Mouse (Mus musculus) stomach, embryonic 15.5 days (tissue): ENCODE measurements around the gene Bloc1s5. TPM values are rescaled to one million over a fixed set of nuclear protein-coding genes. Genes with fewer than 3 reads are reported as not detected.
A peak's percentile ranks its signal among the peaks of the same experiment; 100 is the strongest.
"Not testable (repeated sequence)": the region's sequence is repeated elsewhere in the genome, so short reads cannot be mapped to it uniquely, and the experiment has no call there.

Source experiments
- ATAC-seq: fragments of 200-750 bp; cut with Nextera tagmentation; 2 replicates; pipeline ENCODE4 v1.8.0; 2017; ENCODE audit warnings: low read depth, moderate number of reproducible peaks, moderate TSS enrichment; ENCODE audit not compliant: insufficient read depth, low FRiP score
- H3K27ac ChIP-seq: fragments of 300-500 bp; sonication (generic); 2 replicates; pipeline ENCODE4 v1.5.1; 2015; ENCODE audit warnings: mild to moderate bottlenecking, inconsistent platforms
- H3K27me3 ChIP-seq: fragments of 300-500 bp; sonication (generic); replicated peaks from 2 replicates; pipeline ENCODE4 v1.6.1; 2015; ENCODE audit warnings: inconsistent platforms
- H3K36me3 ChIP-seq: fragments of 300-500 bp; sonication (generic); 2 replicates; pipeline ENCODE4 v1.6.1; 2015; ENCODE audit warnings: inconsistent platforms
- H3K4me1 ChIP-seq: fragments of 300-500 bp; sonication (generic); 2 replicates; pipeline ENCODE4 v1.6.1; 2015; ENCODE audit warnings: inconsistent platforms
- H3K4me2 ChIP-seq: fragments of 300-500 bp; sonication (generic); 2 replicates; pipeline ENCODE4 v1.6.1; 2015; ENCODE audit warnings: mild to moderate bottlenecking, inconsistent platforms
- H3K4me3 ChIP-seq: fragments of 300-500 bp; sonication (generic); replicated peaks from 2 replicates; pipeline ENCODE4 v1.5.1; 2015; ENCODE audit warnings: inconsistent platforms
- H3K9ac ChIP-seq: fragments of 300-500 bp; sonication (generic); 2 replicates; pipeline ENCODE4 v1.6.1; 2015; ENCODE audit warnings: inconsistent platforms
- H3K9me3 ChIP-seq: fragments of 300-500 bp; sonication (generic); 2 replicates; pipeline ENCODE4 v1.6.1; 2016; ENCODE audit warnings: inconsistent platforms
- WGBS: fragments of 180-500 bp; shearing (Covaris S2); methylation state at CpG from one replicate; pipeline ENCODE4 v1.1.7; 2015; 5-methylcytosine and 5-hydroxymethylcytosine counted together
- polyA plus RNA-seq: library from polyadenylated mRNA; unstranded; fragments of >200 nt; fragmentation: Nextera tagmentation; extraction: Ambion mirVana; gene quantifications from 2 replicates; pipeline ENCODE4 v1.2.1, GENCODE M21; 2015

Bloc1s5 gene
- polyA plus RNA-seq: 15.5 and 17.2 TPM in 2 replicates

DNA sequence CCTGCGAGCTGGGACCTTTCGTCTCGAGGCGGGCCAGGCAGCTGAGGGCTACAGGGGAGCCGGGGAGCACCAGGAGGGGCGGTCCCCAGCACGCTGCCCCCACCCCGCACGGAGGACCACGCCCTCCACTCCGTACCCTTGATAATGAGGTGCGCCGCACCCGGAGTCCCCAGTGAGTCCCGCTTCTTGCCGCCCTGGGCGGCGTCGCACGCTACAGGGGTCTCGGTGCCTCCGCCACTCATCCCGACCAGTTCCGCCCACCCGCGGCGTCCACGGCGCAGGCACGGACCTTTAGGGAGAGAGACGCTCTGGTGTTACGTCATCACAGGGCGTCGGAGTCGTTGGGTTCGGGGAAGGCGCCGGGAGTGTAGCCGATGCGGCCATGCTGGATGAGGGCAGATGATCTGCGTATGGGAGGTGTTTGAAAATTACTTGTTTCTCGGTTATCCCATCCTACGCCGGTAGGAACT lies at the start of gene Bloc1s5:
TSS of gene Bloc1s5 (minus strand) at position 310 of the 470 bp plus-strand sequence.
- Histone ChIP-seq H3K9me3 (no peaks in the 10 kb centered on the region), H3K27me3 (no peaks in the 10 kb centered on the region), H3K4me1 (no peaks in the 10 kb centered on the region), H3K4me3 (peak within 1 kb of the TSS; percentile 78), H3K4me2 (peak within 1 kb of the TSS; percentile 76), H3K27ac (peak within 1 kb of the TSS; percentile 74), H3K36me3 (no peaks in the 10 kb centered on the region), H3K9ac (peak within 1 kb of the TSS; percentile 57; the same call in 1 of the 2 replicates)
- WGBS: under 1% methylated on average over 41 of the region's 44 CpGs
- peak; percentile 92 for ATAC-seq

- Histone ChIP-seq H3K9ac (no peak overlapping the region), H3K27me3 (no peaks in the 10 kb centered on the region), H3K4me1 (no peaks in the 10 kb centered on the region), H3K4me2 (no peak overlapping the region), H3K9me3 (no peaks in the 10 kb centered on the region), H3K4me3 (no peak overlapping the region), H3K36me3 (no peaks in the 10 kb centered on the region), H3K27ac (no peak overlapping the region)
- 81% methylated on average over 9 of the region's 9 CpGs for WGBS
- no peak for ATAC-seq
These were observed 37.4 kb upstream of the Bloc1s5 start for GRCm38 (mm10) chr13:38672336-38672735.

GRCm38 (mm10) chr13:38671451-38671850 lies 36.5 kb upstream of the Bloc1s5 start:
- H3K4me1 ChIP-seq, ATAC-seq, H3K9ac ChIP-seq, H3K27me3 ChIP-seq, H3K27ac ChIP-seq, H3K9me3 ChIP-seq, H3K36me3 ChIP-seq, H3K4me2 ChIP-seq, H3K4me3 ChIP-seq: not testable (repeated sequence)
- 86% methylated on average over 6 of the region's 6 CpGs for WGBS

- no peak for ATAC-seq
- H3K9ac ChIP-seq: no peak overlapping the region
- no peaks in the 10 kb centered on the region for H3K27me3 ChIP-seq
- no peaks in the 10 kb centered on the region for H3K36me3 ChIP-seq
- no peak overlapping the region for H3K4me3 ChIP-seq
- no peaks in the 10 kb centered on the region for H3K4me1 ChIP-seq
- no peak overlapping the region for H3K4me2 ChIP-seq
- no peak overlapping the region for H3K27ac ChIP-seq
- H3K9me3 ChIP-seq: no peaks in the 10 kb centered on the region
These were observed 35.1 kb upstream of the Bloc1s5 start for GRCm38 (mm10) chr13:38670051-38670450.

- no peak overlapping the region for H3K9ac ChIP-seq
- H3K4me3 ChIP-seq: no peak overlapping the region
- no peak overlapping the region for H3K27ac ChIP-seq
- no peak overlapping the region for H3K4me2 ChIP-seq
- no peaks in the 10 kb centered on the region for H3K36me3 ChIP-seq
- 26% methylated on average over 2 of the region's 2 CpGs for WGBS
- no peaks in the 10 kb centered on the region for H3K9me3 ChIP-seq
- no peak for ATAC-seq
- H3K4me1 ChIP-seq: no peaks in the 10 kb centered on the region
- no peaks in the 10 kb centered on the region for H3K27me3 ChIP-seq
These were observed 33.6 kb upstream of the Bloc1s5 start for GRCm38 (mm10) chr13:38668514-38668913.

DNA sequence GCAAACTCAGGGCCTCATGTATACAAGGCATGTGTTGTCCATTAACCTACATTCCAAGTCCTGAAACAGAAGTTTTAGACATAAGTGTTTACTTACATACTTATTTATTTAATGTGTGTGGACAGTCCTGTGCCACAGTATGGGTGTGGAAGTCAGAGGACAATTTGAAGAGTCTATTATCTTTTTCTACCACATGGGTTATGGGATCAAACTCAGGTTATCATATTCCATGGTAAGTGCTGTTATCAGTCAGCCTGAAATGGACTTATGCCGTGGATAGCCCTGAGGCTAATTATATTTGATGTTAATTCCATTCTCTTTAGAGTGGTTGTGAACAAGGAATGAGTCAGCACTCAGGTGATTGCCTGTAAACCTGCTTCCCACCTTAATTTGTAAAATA lies 29.8 kb upstream of the Bloc1s5 start:
- no peak overlapping the region for H3K27ac ChIP-seq
- no peaks in the 10 kb centered on the region for H3K9me3 ChIP-seq
- H3K27me3 ChIP-seq: no peaks in the 10 kb centered on the region
- no peak overlapping the region for H3K4me3 ChIP-seq
- no peaks in the 10 kb centered on the region for H3K4me1 ChIP-seq
- peak; percentile 76; the same call in 1 of the 2 replicates for ATAC-seq
- H3K4me2 ChIP-seq: no peak overlapping the region
- H3K9ac ChIP-seq: no peak overlapping the region
- 47% methylated on average over 1 of the region's 1 CpGs for WGBS
- no peaks in the 10 kb centered on the region for H3K36me3 ChIP-seq

DNA sequence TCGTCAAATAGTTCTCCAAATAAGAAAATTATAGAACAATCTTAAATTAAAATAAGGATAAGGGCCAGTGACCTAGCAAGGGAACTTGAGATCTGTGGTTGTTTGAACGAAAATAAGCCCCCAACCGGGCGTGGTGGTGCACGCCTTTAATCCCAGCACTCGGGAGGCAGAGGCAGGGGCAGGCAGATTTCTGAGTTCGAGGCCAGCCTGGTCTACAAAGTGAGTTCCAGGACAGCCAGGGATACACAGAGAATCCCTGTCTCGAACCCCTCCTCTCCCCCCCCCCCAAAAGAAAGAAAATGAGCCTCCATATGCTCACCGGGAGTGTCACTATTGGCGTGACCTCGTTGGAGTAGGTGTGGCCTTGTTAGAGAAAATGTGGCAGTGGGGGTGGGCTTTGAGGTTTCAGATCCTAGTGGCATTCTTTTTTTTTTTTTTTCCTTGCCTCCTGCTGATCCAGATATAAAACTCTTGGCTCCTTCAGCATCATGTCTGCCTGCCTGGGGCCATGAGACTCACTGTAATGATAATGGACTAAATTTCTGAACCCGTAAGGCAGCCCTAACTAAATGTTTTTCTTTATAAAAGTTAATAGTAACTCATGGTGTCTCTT lies 24.7 kb upstream of the Bloc1s5 start:
- Histone ChIP-seq H3K9ac (no peak overlapping the region), H3K36me3 (peaks cover 9% of the 10 kb centered on the region; the same call in 1 of the 2 replicates), H3K9me3 (no peaks in the 10 kb centered on the region), H3K27ac (no peak overlapping the region), H3K4me2 (no peak overlapping the region), H3K4me1 (peaks cover 7% of the 10 kb centered on the region; the same call in 1 of the 2 replicates), H3K4me3 (no peak overlapping the region), H3K27me3 (no peaks in the 10 kb centered on the region)
- ATAC-seq: no peak
- 87% methylated on average over 12 of the region's 12 CpGs for WGBS

DNA sequence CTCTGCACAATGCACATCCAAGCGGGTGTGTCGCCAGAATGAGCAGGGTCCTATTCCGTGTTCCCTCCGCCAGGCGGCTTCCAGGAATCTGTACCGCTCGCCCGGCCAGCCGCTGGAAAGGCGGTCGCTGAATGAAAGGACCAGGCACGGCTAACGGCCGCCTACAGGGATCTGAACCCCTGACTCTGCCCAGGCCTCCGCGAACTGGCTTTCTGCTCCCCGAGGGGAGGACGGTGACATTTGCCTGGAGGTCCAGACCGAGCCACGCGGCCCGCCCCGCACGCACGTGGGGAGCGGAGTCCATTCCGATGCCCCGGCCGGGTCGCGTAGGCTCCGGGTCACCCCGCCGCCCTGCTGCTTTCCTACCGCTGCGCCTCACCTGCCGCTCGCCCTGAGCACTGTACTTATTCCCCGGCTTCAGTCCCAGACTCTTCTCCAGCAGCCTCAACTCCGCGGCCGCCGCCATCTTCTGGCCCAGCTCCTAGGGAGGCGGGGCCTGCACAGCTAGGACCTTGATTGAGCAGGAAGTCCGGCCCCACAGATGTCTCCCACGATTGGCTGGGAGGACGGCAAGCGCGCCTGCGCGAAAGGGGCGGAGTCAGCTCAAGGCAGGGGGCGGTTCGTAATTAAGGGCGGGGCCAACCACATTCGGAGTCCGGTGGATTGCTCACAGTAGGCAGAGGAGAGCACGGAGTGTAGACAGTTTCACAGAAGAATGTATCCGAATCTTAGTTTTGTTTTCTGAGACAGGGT lies 23.8 kb upstream of the Bloc1s5 start, which contains the start of gene Eef1e1:
TSS of gene Eef1e1 (minus strand) at position 531 of the 753 bp plus-strand sequence.
- H3K27me3 ChIP-seq: no peaks in the 10 kb centered on the region
- peaks cover 7% of the 10 kb centered on the region; the same call in 1 of the 2 replicates for H3K4me1 ChIP-seq
- H3K4me3 ChIP-seq: peak within 1 kb of the TSS; percentile 99
- peak within 1 kb of the TSS; percentile 83 for H3K9ac ChIP-seq
- H3K9me3 ChIP-seq: no peaks in the 10 kb centered on the region
- H3K4me2 ChIP-seq: peak within 1 kb of the TSS; percentile 68
- H3K27ac ChIP-seq: peak within 1 kb of the TSS; percentile 86
- ATAC-seq: peak; percentile 99
- WGBS: under 1% methylated on average over 59 of the region's 59 CpGs
- peaks cover 18% of the 10 kb centered on the region for H3K36me3 ChIP-seq

GRCm38 (mm10) chr13:38657865-38658264 lies 23.0 kb upstream of the Bloc1s5 start:
- 26% methylated on average over 4 of the region's 4 CpGs for WGBS
- H3K4me3 ChIP-seq: peak overlapping the region; percentile 99
- peaks cover 7% of the 10 kb centered on the region; the same call in 1 of the 2 replicates for H3K4me1 ChIP-seq
- no peak for ATAC-seq
- no peak overlapping the region for H3K27ac ChIP-seq
- H3K9me3 ChIP-seq: no peaks in the 10 kb centered on the region
- H3K36me3 ChIP-seq: peaks cover 24% of the 10 kb centered on the region
- H3K4me2 ChIP-seq: peak overlapping the region; percentile 68
- no peaks in the 10 kb centered on the region for H3K27me3 ChIP-seq
- H3K9ac ChIP-seq: peak overlapping the region; percentile 83; the same call in 1 of the 2 replicates

GRCm38 (mm10) chr13:38650292-38650691 lies 15.4 kb upstream of the Bloc1s5 start:
- Histone ChIP-seq H3K4me1 (no peaks in the 10 kb centered on the region), H3K9ac (no peak overlapping the region), H3K27ac (no peak overlapping the region), H3K4me3 (no peak overlapping the region), H3K36me3 (peaks cover 57% of the 10 kb centered on the region), H3K27me3 (no peaks in the 10 kb centered on the region), H3K9me3 (no peaks in the 10 kb centered on the region), H3K4me2 (no peak overlapping the region)
- ATAC-seq: no peak
- 82% methylated on average over 4 of the region's 4 CpGs for WGBS

GRCm38 (mm10) chr13:38649069-38649468 lies 14.2 kb upstream of the Bloc1s5 start:
- no peak overlapping the region for H3K4me3 ChIP-seq
- no peaks in the 10 kb centered on the region for H3K4me1 ChIP-seq
- no peak overlapping the region for H3K27ac ChIP-seq
- no peaks in the 10 kb centered on the region for H3K27me3 ChIP-seq
- peaks cover 56% of the 10 kb centered on the region for H3K36me3 ChIP-seq
- ATAC-seq: no peak
- no peak overlapping the region for H3K9ac ChIP-seq
- no peak overlapping the region for H3K4me2 ChIP-seq
- WGBS: 69% methylated on average over 4 of the region's 4 CpGs
- no peaks in the 10 kb centered on the region for H3K9me3 ChIP-seq

- H3K27me3 ChIP-seq: no peaks in the 10 kb centered on the region
- H3K36me3 ChIP-seq: peaks cover 20% of the 10 kb centered on the region
- 71% methylated on average over 5 of the region's 5 CpGs for WGBS
- no peaks in the 10 kb centered on the region for H3K4me1 ChIP-seq
- no peaks in the 10 kb centered on the region for H3K9me3 ChIP-seq
- no peak overlapping the region for H3K4me2 ChIP-seq
- H3K27ac ChIP-seq: no peak overlapping the region
- no peak for ATAC-seq
- no peak overlapping the region for H3K9ac ChIP-seq
- no peak overlapping the region for H3K4me3 ChIP-seq
These were observed 6.5 kb upstream of the Bloc1s5 start for GRCm38 (mm10) chr13:38641414-38641813.
